Comparison of ENCODE assay signal across 12 mouse cellular contexts in genomic region chr2:93451219-93451938, GRCm38 (mm10). TPM values are rescaled to one million over a fixed set of nuclear protein-coding genes. Genes with fewer than 3 reads are reported as not detected.
DNase-seq lines count a peak whose midpoint lies in the region; ATAC-seq and TF ChIP-seq lines count a peak whose summit lies in the region.
"Had no signal": no experiment of that assay in that cellular context is flagged by ENCODE, and none has a peak within 500 bp of the region (broad histone marks: within the 10 kb centered on the region; RNA-seq: fewer than 3 reads in every experiment).

No protein-coding gene starts in this region.

- H3K27me3 ChIP-seq in midbrain, embryonic 10.5 days (ENCODE audit: low read depth, poor library complexity, severe bottlenecking) = peaks cover 21% of the 10 kb centered on the region; the same call in 1 of the 2 replicates
- no peaks in the 10 kb centered on the region for H3K27me3 ChIP-seq in midbrain, embryonic 14.5 days (ENCODE audit: control insufficient read depth, insufficient read depth, low read length)
- no peaks in the 10 kb centered on the region for H3K27me3 ChIP-seq in intestine, embryonic 15.5 days (replicated peaks)
- no peaks in the 10 kb centered on the region for H3K27me3 ChIP-seq in limb, embryonic 12.5 days
- H3K27me3 ChIP-seq in stomach, postnatal 0 days (ENCODE audit: control insufficient read depth, insufficient read depth, low read length) = no peaks in the 10 kb centered on the region

- peak overlapping the region; percentile 57 for H3K27ac ChIP-seq in midbrain, embryonic 10.5 days (replicated peaks)
- H3K27ac ChIP-seq in midbrain, embryonic 14.5 days (replicated peaks; ENCODE audit: low read depth, low read length) = no peak overlapping the region
- peak overlapping the region; percentile 67 for H3K27ac ChIP-seq in intestine, embryonic 15.5 days
- H3K27ac ChIP-seq in limb, embryonic 12.5 days = peak overlapping the region; percentile 66
- H3K27ac ChIP-seq in stomach, postnatal 0 days (replicated peaks) = peak overlapping the region; percentile 86
- H3K27ac ChIP-seq: macrophage had no signal

- H3K9me3 ChIP-seq in midbrain, embryonic 10.5 days (replicated peaks) = no peaks in the 10 kb centered on the region
- H3K9me3 ChIP-seq in midbrain, embryonic 14.5 days (ENCODE audit: control insufficient read depth, low read length) = no peaks in the 10 kb centered on the region
- no peaks in the 10 kb centered on the region for H3K9me3 ChIP-seq in intestine, embryonic 15.5 days
- H3K9me3 ChIP-seq in limb, embryonic 12.5 days = no peaks in the 10 kb centered on the region
- no peaks in the 10 kb centered on the region for H3K9me3 ChIP-seq in stomach, postnatal 0 days (ENCODE audit: control insufficient read depth, low read length)

- 60% methylated on average over 6 of the region's 6 CpGs for WGBS in midbrain, embryonic 10.5 days
- WGBS in midbrain, embryonic 14.5 days = 60% methylated on average over 6 of the region's 6 CpGs
- 60% methylated on average over 6 of the region's 6 CpGs for WGBS in intestine, embryonic 15.5 days
- 30% methylated on average over 6 of the region's 6 CpGs for WGBS in limb, embryonic 12.5 days
- 42% methylated on average over 6 of the region's 6 CpGs for WGBS in stomach, postnatal 0 days

- no peak for TF ChIP-seq CTCF in stomach, postnatal 0 days (IDR thresholded peaks at IDR 0.05; ENCODE audit: low read depth)

- no peak overlapping the region for H3K4me3 ChIP-seq in midbrain, embryonic 10.5 days
- no peak overlapping the region for H3K4me3 ChIP-seq in midbrain, embryonic 14.5 days (replicated peaks; ENCODE audit: low read depth, low read length)
- no peak overlapping the region for H3K4me3 ChIP-seq in intestine, embryonic 15.5 days (replicated peaks)
- H3K4me3 ChIP-seq in limb, embryonic 12.5 days (replicated peaks) = no peak overlapping the region
- no peak overlapping the region for H3K4me3 ChIP-seq in stomach, postnatal 0 days (ENCODE audit: low read depth, low read length)

- H3K4me2 ChIP-seq in midbrain, embryonic 14.5 days (ENCODE audit: low read length) = no peak overlapping the region
- H3K4me2 ChIP-seq in intestine, embryonic 15.5 days (replicated peaks) = no peak overlapping the region
- H3K4me2 ChIP-seq in limb, embryonic 12.5 days = no peak overlapping the region
- no peak overlapping the region for H3K4me2 ChIP-seq in stomach, postnatal 0 days (replicated peaks; ENCODE audit: low read depth)

- H3K36me3 ChIP-seq in midbrain, embryonic 10.5 days = no peaks in the 10 kb centered on the region
- H3K36me3 ChIP-seq in midbrain, embryonic 14.5 days (ENCODE audit: control insufficient read depth, insufficient read depth, low read length) = no peaks in the 10 kb centered on the region
- H3K36me3 ChIP-seq in intestine, embryonic 15.5 days = no peaks in the 10 kb centered on the region
- no peaks in the 10 kb centered on the region for H3K36me3 ChIP-seq in limb, embryonic 12.5 days
- H3K36me3 ChIP-seq in stomach, postnatal 0 days (ENCODE audit: control insufficient read depth, insufficient read depth, low read length) = no peaks in the 10 kb centered on the region

- ATAC-seq in midbrain, embryonic 14.5 days (ENCODE audit: low FRiP score, low TSS enrichment) = no peak
- ATAC-seq in intestine, embryonic 15.5 days = no peak
- ATAC-seq in limb, embryonic 12.5 days (ENCODE audit: insufficient number of reproducible peaks, insufficient read depth, low FRiP score, low TSS enrichment, low read depth) = peak; percentile 42; the same call in 1 of the 2 replicates
- ATAC-seq in stomach, postnatal 0 days (ENCODE audit: low FRiP score, low TSS enrichment) = no peak
- ATAC-seq: forebrain, embryonic 14.5 days had no signal

- H3K4me1 ChIP-seq in midbrain, embryonic 10.5 days = peaks cover 36% of the 10 kb centered on the region
- no peaks in the 10 kb centered on the region for H3K4me1 ChIP-seq in midbrain, embryonic 14.5 days (ENCODE audit: control insufficient read depth, insufficient read depth, low read length)
- peaks cover 79% of the 10 kb centered on the region for H3K4me1 ChIP-seq in intestine, embryonic 15.5 days (replicated peaks)
- H3K4me1 ChIP-seq in limb, embryonic 12.5 days (replicated peaks) = peaks cover 45% of the 10 kb centered on the region
- peaks cover 9% of the 10 kb centered on the region for H3K4me1 ChIP-seq in stomach, postnatal 0 days (replicated peaks; ENCODE audit: control insufficient read depth, insufficient read depth)

- no peak overlapping the region for H3K9ac ChIP-seq in midbrain, embryonic 14.5 days (replicated peaks; ENCODE audit: low read length)
- peak overlapping the region; percentile 26; the same call in 1 of the 2 replicates for H3K9ac ChIP-seq in intestine, embryonic 15.5 days
- no peak overlapping the region for H3K9ac ChIP-seq in limb, embryonic 12.5 days (replicated peaks)
- no peak overlapping the region; the same call in 1 of the 2 replicates for H3K9ac ChIP-seq in stomach, postnatal 0 days (ENCODE audit: low read length)

- no peak for TF ChIP-seq EP300 in stomach, postnatal 0 days (optimal IDR thresholded peaks at IDR 0.05)

- DNase-seq in midbrain, embryonic 10.5 days (ENCODE audit: low spot score) = no peak
- DNase-seq in midbrain, embryonic 14.5 days = no peak
- DNase-seq in stomach, postnatal 0 days (ENCODE audit: low spot score) = no peak
- no peak for DNase-seq in cerebellum, postnatal 10 days
- DNase-seq in adrenal gland, adult (ENCODE audit: inconsistent age in 2 of 2, low spot score in 1 of 2) = no peak
- DNase-seq in thymus, postnatal 10 days (ENCODE audit: low spot score in 2 of 2) = no peak
- DNase-seq: adrenal gland, adult 8-10 months; cerebellum, adult 9-10 months had no signal

RNA-seq across cellular contexts. Expression of gene Cd82, which starts 11.6 kb away (rescaled TPM):
- 5.1 and 5.9 TPM in 2 replicates for polyA plus RNA-seq in midbrain, embryonic 10.5 days (2016; fragmentation: Nextera tagmentation; extraction: Ambion mirVana)
- 12.6 and 14.1 TPM in 2 replicates for polyA plus RNA-seq in midbrain, embryonic 14.5 days (2014; fragmentation: Nextera tagmentation; extraction: Ambion mirVana)
- polyA plus RNA-seq in intestine, embryonic 15.5 days (2015; fragmentation: Nextera tagmentation; extraction: Ambion mirVana) = 106 and 127 TPM in 2 replicates
- 13.8 and 15.8 TPM in 2 replicates for polyA plus RNA-seq in limb, embryonic 12.5 days (2016; fragmentation: Nextera tagmentation; extraction: Ambion mirVana)
- polyA plus RNA-seq in stomach, postnatal 0 days (2015; fragmentation: Nextera tagmentation; extraction: Ambion mirVana) = 93.5 and 105 TPM in 2 replicates
